Mouse (Mus musculus) lung, postnatal 0 days (tissue): ENCODE measurements around the gene Ltb4r1. TPM values are rescaled to one million over a fixed set of nuclear protein-coding genes. Genes with fewer than 3 reads are reported as not detected.

ENCODE experiments used
- ATAC-seq: fragments of 200-750 bp; cut with Nextera tagmentation; 2 replicates; pipeline ENCODE4 v1.8.0; 2017; ENCODE audit warnings: moderate library complexity
- DNase-seq: peaks from one replicate; pipeline ENCODE4 v3.0.0-alpha.2; 2016; ENCODE audit warnings: low spot score
- H3K27ac ChIP-seq: fragments of 300-500 bp; sonication (generic); 2 replicates; pipeline ENCODE4 v1.5.1; 2014; ENCODE audit warnings: antibody characterized with exemption, mild to moderate bottlenecking, low read length, mixed read lengths
- H3K27me3 ChIP-seq: fragments of 300-500 bp; sonication (generic); replicated peaks from 2 replicates; pipeline ENCODE4 v1.6.1; 2014; ENCODE audit warnings: low read length, mixed read lengths; ENCODE audit not compliant: insufficient read depth
- H3K36me3 ChIP-seq: fragments of 300-500 bp; sonication (generic); 2 replicates; pipeline ENCODE4 v1.6.1; 2014; ENCODE audit warnings: low read length, mixed read lengths; ENCODE audit not compliant: insufficient read depth
- H3K4me1 ChIP-seq: fragments of 300-500 bp; sonication (generic); 2 replicates; pipeline ENCODE4 v1.6.1; 2014; ENCODE audit warnings: antibody characterized with exemption, low read depth, low read length, mixed read lengths; ENCODE audit not compliant: insufficient read depth
- H3K4me2 ChIP-seq: fragments of 300-500 bp; sonication (generic); replicated peaks from 2 replicates; pipeline ENCODE4 v1.6.1; 2014; ENCODE audit warnings: low read depth, mild to moderate bottlenecking, low read length, moderate library complexity, mixed read lengths
- H3K4me3 ChIP-seq: fragments of 300-500 bp; sonication (generic); 2 replicates; pipeline ENCODE4 v1.5.1; 2014; ENCODE audit warnings: low read depth, low read length
- H3K9ac ChIP-seq: fragments of 300-500 bp; sonication (generic); replicated peaks from 2 replicates; pipeline ENCODE4 v1.6.1; 2014; ENCODE audit warnings: low read depth, mild to moderate bottlenecking
- H3K9me3 ChIP-seq: fragments of 300-500 bp; sonication (generic); 2 replicates; pipeline ENCODE4 v1.6.1; 2016; ENCODE audit warnings: low read length, mixed read lengths
- CTCF ChIP-seq: IDR thresholded peaks from 2 replicates; pipeline ENCODE4 v1.5.1; 2016; ENCODE audit warnings: antibody characterized with exemption, mild to moderate bottlenecking
- EP300 ChIP-seq: IDR thresholded peaks from 2 replicates; pipeline ENCODE4 v1.6.1; 2016; ENCODE audit warnings: antibody characterized with exemption, mild to moderate bottlenecking, control low read depth
- WGBS: fragments of 180-500 bp; shearing (Covaris S2); extraction: QIAGEN DNeasy Blood & Tissue Kit; methylation state at CpG from one replicate; pipeline ENCODE4 v1.1.7; 2014; 5-methylcytosine and 5-hydroxymethylcytosine counted together
- polyA plus RNA-seq: library from polyadenylated mRNA; unstranded; fragments of >200 nt; fragmentation: Nextera tagmentation; extraction: Ambion mirVana; gene quantifications from 2 replicates; pipeline ENCODE4 v1.2.1, GENCODE M21; 2015

The Ltb4r1 gene
- polyA plus RNA-seq, 1 experiment from 2014 or later: 4.6 TPM

GRCm38 (mm10) chr14:55778686-55779085 is 12.9 kb downstream of the Ltb4r1 start:
- no peak overlapping the region for H3K4me2 ChIP-seq
- DNase-seq (no peak), ATAC-seq (no peak)
- H3K36me3 ChIP-seq: no peaks in the 10 kb centered on the region
- no peak overlapping the region for H3K27ac ChIP-seq
- TF ChIP-seq CTCF (no peak), EP300 (no peak)
- H3K9me3 ChIP-seq: no peaks in the 10 kb centered on the region
- WGBS: 88% methylated on average over 15 of the region's 15 CpGs
- no peaks in the 10 kb centered on the region for H3K4me1 ChIP-seq
- no peak overlapping the region for H3K9ac ChIP-seq
- 0 out of 2 replicates have a peak, but pooled peaks cover 7% of the 10 kb centered on the region for H3K27me3 ChIP-seq
- no peak overlapping the region for H3K4me3 ChIP-seq

- H3K27me3 ChIP-seq: 0 out of 2 replicates have a peak, but pooled peaks cover 7% of the 10 kb centered on the region
- no peaks in the 10 kb centered on the region for H3K4me1 ChIP-seq
- no peaks in the 10 kb centered on the region for H3K36me3 ChIP-seq
- ATAC-seq: peak; percentile 49
- no peaks in the 10 kb centered on the region for H3K9me3 ChIP-seq
- 36% methylated on average over 16 of the region's 16 CpGs for WGBS
- peak; percentile 81 for DNase-seq
- no peak overlapping the region for H3K9ac ChIP-seq
- H3K27ac ChIP-seq: no peak overlapping the region
- no peak overlapping the region for H3K4me2 ChIP-seq
- TF ChIP-seq EP300 (no peak), CTCF (no peak)
- H3K4me3 ChIP-seq: no peak overlapping the region
Observed at GRCm38 (mm10) chr14:55779656-55780055, 13.9 kb downstream of the Ltb4r1 start.

GRCm38 (mm10) chr14:55780736-55781135 is 15.0 kb downstream of the Ltb4r1 start:
- Histone ChIP-seq H3K36me3 (no peaks in the 10 kb centered on the region), H3K4me2 (no peak overlapping the region), H3K4me1 (no peaks in the 10 kb centered on the region), H3K9me3 (no peaks in the 10 kb centered on the region), H3K27me3 (0 out of 2 replicates have a peak, but pooled peaks cover 7% of the 10 kb centered on the region), H3K4me3 (no peak overlapping the region), H3K9ac (no peak overlapping the region), H3K27ac (no peak overlapping the region)
- WGBS: 84% methylated on average over 11 of the region's 11 CpGs
- no peak for TF ChIP-seq CTCF
- TF ChIP-seq EP300: no peak
- DNase-seq (no peak), ATAC-seq (no peak)

DNA sequence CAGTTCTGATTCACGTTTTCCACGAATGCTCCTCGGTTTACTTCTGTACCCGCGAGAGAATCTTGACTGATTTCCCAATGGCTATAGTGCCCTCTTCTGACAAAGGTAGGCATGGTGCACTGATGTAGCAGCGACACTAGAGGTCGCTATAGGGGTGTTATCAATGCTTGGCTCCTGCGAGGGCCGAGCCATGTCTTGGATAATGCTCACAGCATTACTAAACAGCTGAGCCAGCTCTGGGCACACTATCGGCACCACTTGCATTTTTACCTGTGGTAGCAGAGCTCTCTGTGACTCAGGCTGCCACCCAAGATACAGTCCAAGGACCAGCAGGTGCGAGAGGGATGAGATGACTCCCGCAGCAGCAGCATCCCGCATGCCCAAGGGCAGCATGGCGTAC is 15.5 kb downstream of the Ltb4r1 start:
- 17% methylated on average over 14 of the region's 14 CpGs for WGBS
- H3K27ac ChIP-seq: no peak overlapping the region
- H3K4me2 ChIP-seq: peak overlapping the region; percentile 48
- H3K4me3 ChIP-seq: peak overlapping the region; percentile 24; the same call in 1 of the 2 replicates
- ATAC-seq (peak; percentile 78), DNase-seq (peak; percentile 95)
- no peaks in the 10 kb centered on the region for H3K36me3 ChIP-seq
- TF ChIP-seq EP300: no peak
- TF ChIP-seq CTCF: peak; percentile 100
- no peaks in the 10 kb centered on the region for H3K4me1 ChIP-seq
- 0 out of 2 replicates have a peak, but pooled peaks cover 7% of the 10 kb centered on the region for H3K27me3 ChIP-seq
- no peaks in the 10 kb centered on the region for H3K9me3 ChIP-seq
- no peak overlapping the region for H3K9ac ChIP-seq

DNA sequence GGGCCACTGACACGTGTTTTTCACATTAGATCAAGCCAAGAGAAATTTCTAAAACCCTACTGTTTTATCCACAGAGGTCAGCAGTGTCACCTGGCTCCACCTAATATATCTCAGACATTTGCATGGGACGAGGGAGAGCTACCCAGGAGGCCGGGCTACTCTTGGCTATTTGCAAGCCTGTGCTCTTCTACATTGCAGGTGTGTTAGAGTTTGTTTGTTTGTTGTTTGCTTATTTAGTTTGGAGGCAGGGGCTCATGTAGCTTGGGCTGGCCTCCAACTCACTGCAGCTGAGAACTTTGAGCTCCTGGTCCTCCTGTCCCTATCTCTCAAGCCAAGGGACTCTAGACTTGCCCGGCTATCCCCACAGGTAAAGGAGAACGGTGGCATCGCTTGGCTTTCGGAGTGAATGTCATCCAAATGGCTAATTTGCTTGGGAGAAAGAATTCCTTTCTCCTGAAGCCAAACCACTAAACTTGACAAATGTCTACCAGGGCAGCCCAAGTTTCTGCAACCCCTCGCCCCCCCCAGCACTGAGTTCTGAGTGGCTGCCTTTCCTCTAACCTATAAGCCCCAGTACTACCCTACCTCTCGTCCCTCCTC is 16.7 kb downstream of the Ltb4r1 start:
- no peak for TF ChIP-seq EP300
- no peak for TF ChIP-seq CTCF
- H3K36me3 ChIP-seq: no peaks in the 10 kb centered on the region
- H3K9ac ChIP-seq: peak overlapping the region; percentile 5; the same call in 1 of the 2 replicates
- H3K4me2 ChIP-seq: peak overlapping the region; percentile 70
- H3K27ac ChIP-seq: peak overlapping the region; percentile 84
- DNase-seq (no peak), ATAC-seq (no peak)
- 0 out of 2 replicates have a peak, but pooled peaks cover 7% of the 10 kb centered on the region for H3K27me3 ChIP-seq
- WGBS: 46% methylated on average over 9 of the region's 9 CpGs
- no peaks in the 10 kb centered on the region for H3K9me3 ChIP-seq
- H3K4me3 ChIP-seq: peak overlapping the region; percentile 49
- H3K4me1 ChIP-seq: no peaks in the 10 kb centered on the region

DNA sequence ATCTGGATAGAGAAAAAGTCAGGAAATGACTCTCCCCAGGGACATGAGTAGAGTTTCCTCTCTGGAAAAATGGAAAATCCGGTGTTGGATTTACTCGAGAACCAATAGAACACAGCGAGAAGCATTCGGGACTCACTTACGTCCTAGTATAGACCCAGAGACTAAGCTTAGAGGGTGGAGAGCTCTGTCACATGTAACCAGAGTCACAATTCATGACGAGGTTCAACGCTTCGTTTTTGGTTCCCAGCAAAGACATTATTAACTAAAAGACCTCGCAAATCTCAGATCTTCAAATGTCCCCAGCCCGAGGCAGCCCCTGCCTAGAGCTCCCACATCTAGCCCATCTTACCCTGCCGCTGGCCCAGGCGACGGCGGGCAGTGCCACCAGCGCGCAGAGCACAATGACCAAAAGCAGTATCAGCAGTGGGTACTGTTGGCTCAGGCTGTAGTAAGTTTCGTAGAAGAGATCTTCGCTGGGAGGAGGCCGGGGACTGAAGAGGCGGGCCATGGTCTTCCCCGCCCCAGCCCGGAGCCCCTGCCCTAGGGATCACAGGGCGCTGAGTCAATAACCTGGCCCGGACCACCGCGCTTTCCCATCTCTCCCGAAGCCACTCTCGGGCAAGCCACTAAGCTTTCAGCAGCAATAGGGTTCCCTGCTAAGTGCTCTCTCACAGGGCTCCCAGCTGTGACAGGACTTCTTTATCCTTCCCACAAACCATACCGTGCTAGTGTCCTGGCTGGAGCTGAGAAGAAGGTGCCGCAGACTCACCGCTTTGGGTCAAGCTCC is 17.6 kb downstream of the Ltb4r1 start:
- 0 out of 2 replicates have a peak, but pooled peaks cover 13% of the 10 kb centered on the region for H3K27me3 ChIP-seq
- DNase-seq (peak; percentile 88), ATAC-seq (peak; percentile 75)
- peak overlapping the region; percentile 49 for H3K4me3 ChIP-seq
- H3K27ac ChIP-seq: peak overlapping the region; percentile 84
- H3K4me2 ChIP-seq: peak overlapping the region; percentile 70
- 0 out of 2 replicates have a peak, but pooled peaks cover 4% of the 10 kb centered on the region for H3K4me1 ChIP-seq
- H3K36me3 ChIP-seq: no peaks in the 10 kb centered on the region
- WGBS: 4% methylated on average over 31 of the region's 31 CpGs
- peak overlapping the region; percentile 27 for H3K9ac ChIP-seq
- H3K9me3 ChIP-seq: no peaks in the 10 kb centered on the region
- TF ChIP-seq CTCF: 0 out of 2 replicates have a peak, but pooled peaks have one; percentile 8
- 0 out of 2 replicates have a peak, but pooled peaks have one; percentile 49 for TF ChIP-seq EP300
